Mouse (Mus musculus) left cerebral cortex, adult 2 months (tissue): ENCODE measurements around the gene Asb9. TPM values are rescaled to one million over a fixed set of nuclear protein-coding genes. Genes with fewer than 3 reads are reported as not detected.

Source experiments
- DNase-seq, 2 experiments: peaks; one replicate each; pipeline ENCODE4 v3.0.0; 2021 to 2022; ENCODE audit warnings: low spot score in 2 of 2, mixed read lengths in 1 of 2; ENCODE audit errors: extremely low spot score in 1 of 2
- H3K27ac ChIP-seq: fragments of 200-600 bp; 2 replicates; pipeline ENCODE4 v1.8.1; 2022
- H3K4me3 ChIP-seq: fragments of 200-600 bp; 2 replicates; pipeline ENCODE4 v1.8.1; 2022
- CTCF ChIP-seq: fragments of 200-600 bp; IDR thresholded peaks from 2 replicates; pipeline ENCODE4 v1.8.1; 2022; ENCODE audit warnings: antibody characterized with exemption, mild to moderate bottlenecking, moderate library complexity
- intact Hi-C: fragments of 180-260 bp; cut with DNase I; formaldehyde crosslinking; loops from one replicate; pipeline ENCODE4 v1.15.1; 2025
- long read RNA-seq, 2 experiments: library from polyadenylated mRNA; stranded (forward); transcript quantifications; one replicate each; pipeline ENCODE4 v2.0.0; 2021; ENCODE audit warnings: borderline mapping rate in 2 of 2
- total RNA-seq, 2 experiments: library from RNA; stranded (reverse); gene quantifications; 2 replicates each; pipeline ENCODE4 v1.2.3; 2021

The Asb9 gene
- not detected for total RNA-seq
- long read RNA-seq, experiment 1 = 0 reads
- long read RNA-seq, experiment 2 = 0 reads

GRCm38 (mm10) chrX:164505709-164506498 lies at the start of gene Asb9:
Asb9 (plus strand) TSS chrX:164506327.
- H3K27ac ChIP-seq = no peak within 1 kb of the TSS
- intact Hi-C loops = no loop called here
- H3K4me3 ChIP-seq = no peak within 1 kb of the TSS
- DNase-seq = no peak
- TF ChIP-seq CTCF = no peak

- intact Hi-C loops = no loop called here
- no peak overlapping the region for H3K27ac ChIP-seq
- TF ChIP-seq CTCF = peak; percentile 16; the same call in 1 of the 2 replicates
- H3K4me3 ChIP-seq = no peak overlapping the region
- DNase-seq = no peak
These were observed 46.8 kb upstream of the Asb9 start for GRCm38 (mm10) chrX:164459205-164459878.

- Histone ChIP-seq H3K27ac (no peak overlapping the region), H3K4me3 (no peak overlapping the region)
- DNase-seq = no peak
- no peak for TF ChIP-seq CTCF
- intact Hi-C loops = no loop called here
These were observed 3.9 kb upstream of the Asb9 start for GRCm38 (mm10) chrX:164502258-164502657.

- DNase-seq = no peak
- TF ChIP-seq CTCF = no peak
- Histone ChIP-seq H3K4me3 (no peak overlapping the region), H3K27ac (no peak overlapping the region)
- intact Hi-C loops = no loop called here
These were observed 941 bp downstream of the Asb9 start for GRCm38 (mm10) chrX:164507068-164507467.

- intact Hi-C loops = no loop called here
- DNase-seq = no peak
- TF ChIP-seq CTCF = no peak
These were observed 2.6 kb downstream of the Asb9 start for GRCm38 (mm10) chrX:164508728-164509127.

GRCm38 (mm10) chrX:164522138-164522537 lies 16.0 kb downstream of the Asb9 start:
- Histone ChIP-seq H3K27ac (no peak overlapping the region), H3K4me3 (no peak overlapping the region)
- TF ChIP-seq CTCF = no peak
- no peak for DNase-seq
- intact Hi-C loops = no loop called here

More at GRCm38 (mm10) chrX:164508728-164509127, 2.6 kb downstream of the Asb9 start:
- no peak overlapping the region for H3K27ac ChIP-seq
- no peak overlapping the region for H3K4me3 ChIP-seq

- no peak for DNase-seq
- no peak overlapping the region for H3K4me3 ChIP-seq
- intact Hi-C loops = no loop called here
- TF ChIP-seq CTCF = no peak
- no peak overlapping the region for H3K27ac ChIP-seq
These were observed 20.4 kb downstream of the Asb9 start for GRCm38 (mm10) chrX:164526566-164526965.

GRCm38 (mm10) chrX:164541436-164542317 lies 35.5 kb downstream of the Asb9 start:
- TF ChIP-seq CTCF = peak; percentile 58
- H3K27ac ChIP-seq = no peak overlapping the region
- DNase-seq = no peak
- H3K4me3 ChIP-seq = no peak overlapping the region
- intact Hi-C loops = loop anchor here (2.0 to 5.0 kb wide), 4 partner anchors 651 to 1621 kb away; partner anchors contain the start of gene Glra2

GRCm38 (mm10) chrX:164570195-164570594 lies 64.1 kb downstream of the Asb9 start:
- intact Hi-C loops = no loop called here
- no peak for DNase-seq

GRCm38 (mm10) chrX:164576967-164577366 lies 70.8 kb downstream of the Asb9 start:
- H3K4me3 ChIP-seq = no peak overlapping the region
- no peak for DNase-seq
- no peak overlapping the region for H3K27ac ChIP-seq
- intact Hi-C loops = no loop called here
- TF ChIP-seq CTCF = no peak

More at GRCm38 (mm10) chrX:164570195-164570594, 64.1 kb downstream of the Asb9 start:
- no peak overlapping the region for H3K4me3 ChIP-seq
- H3K27ac ChIP-seq = no peak overlapping the region
- no peak for TF ChIP-seq CTCF

Other genes with a start within 250 kb of the Asb9 start
- gene Bmx, start 248.1 kb upstream of the Asb9 start, total RNA-seq = 1 to 10 TPM in 1 of 2 experiments, under 1 TPM in 1; 0.82 to 1.4 TPM
- 1 to 10 TPM; 6.1 to 7.4 TPM for gene Pir, start 237.0 kb upstream of the Asb9 start, total RNA-seq
- 1 to 10 TPM; 1.5 to 2.6 TPM for gene Vegfd, start 132.9 kb upstream of the Asb9 start, total RNA-seq
- gene Piga, start 86.5 kb upstream of the Asb9 start, total RNA-seq = 1 to 10 TPM; 5.3 to 5.5 TPM
- 1 to 10 TPM; 3.9 to 7.0 TPM for gene Asb11, start 69.3 kb upstream of the Asb9 start, total RNA-seq